Mouse (Mus musculus) adrenal gland, adult 8-10 months (tissue): Measurements from ENCODE around the gene Rab11fip4. TPM values are rescaled to one million over a fixed set of nuclear protein-coding genes. Genes with fewer than 3 reads are reported as not detected.
"Not testable (repeated sequence)": the region's sequence is repeated elsewhere in the genome, so short reads cannot be mapped to it uniquely, and the experiment has no call there.

Experiments
- DNase-seq: peaks from one replicate; pipeline ENCODE4 v3.0.0; 2022
- total RNA-seq, 4 experiments: library from RNA; stranded (reverse); gene quantifications; 2 replicates each; pipeline ENCODE4 v1.2.4; 2022

Gene Rab11fip4
- total RNA-seq, 4 experiments from 2014 or later = 4.7 to 20.6 (median 10.4) TPM

- DNase-seq = no peak
Observed at GRCm38 (mm10) chr11:79678363-79679153, 87.5 kb downstream of the Rab11fip4 start.

DNA sequence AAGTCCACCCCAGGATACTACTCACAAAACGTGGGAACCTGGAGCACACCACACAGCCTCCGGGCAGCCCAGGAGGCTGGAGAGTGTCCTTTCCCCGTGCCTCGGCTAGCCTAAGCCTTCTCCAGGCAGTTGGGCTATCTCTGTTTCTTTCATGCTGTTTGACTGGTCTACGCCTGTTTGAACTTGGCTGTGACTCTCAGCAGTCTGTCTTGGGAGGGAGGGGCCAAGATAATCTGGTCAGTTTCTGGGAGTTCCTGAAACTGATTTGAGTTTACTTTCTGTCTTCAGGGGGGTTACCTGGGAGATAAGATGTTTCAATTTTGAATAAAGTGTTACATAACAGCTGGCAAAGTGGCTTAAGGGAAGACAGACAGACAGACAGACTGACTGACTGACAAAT is 88.9 kb downstream of the Rab11fip4 start:
- no peak for DNase-seq

DNA sequence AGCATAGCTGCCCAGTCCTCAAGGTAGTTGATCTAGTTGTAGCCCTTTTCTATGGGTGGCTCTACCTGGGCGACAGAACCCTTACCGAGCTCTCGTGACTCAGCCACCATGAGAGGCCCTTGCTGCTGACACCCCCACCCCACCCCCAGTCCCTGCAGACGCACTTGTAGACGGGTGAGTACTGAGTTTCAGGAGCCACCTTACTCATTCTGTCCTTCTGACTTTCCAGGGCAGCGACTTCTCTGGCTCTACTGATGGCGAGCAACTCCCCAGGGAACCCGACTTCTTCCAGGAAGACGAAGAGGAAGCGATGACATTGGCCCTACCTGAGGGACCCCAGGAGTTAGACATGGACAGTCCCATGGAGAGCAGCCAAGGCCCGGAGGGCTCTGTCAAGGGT is 89.5 kb downstream of the Rab11fip4 start:
- DNase-seq = no peak

DNA sequence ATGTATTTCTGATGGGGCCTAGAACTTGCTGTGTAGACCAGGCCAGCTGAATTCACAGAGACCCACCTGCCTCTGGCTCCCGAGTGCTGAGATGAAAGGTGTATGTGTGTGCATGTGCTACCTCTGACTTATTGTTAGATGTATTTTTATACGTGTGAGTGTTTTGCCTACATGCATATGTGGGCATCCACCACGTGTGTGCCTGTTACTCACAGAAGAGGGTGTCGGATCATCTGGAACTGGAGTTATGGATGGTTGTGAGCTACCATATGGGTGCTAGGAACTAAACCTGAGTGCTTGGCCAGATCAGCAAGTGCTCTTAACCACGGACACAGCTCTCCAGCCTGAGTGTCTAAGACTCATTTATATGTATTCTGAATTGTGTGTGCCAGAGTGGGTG is 90.2 kb downstream of the Rab11fip4 start:
- no peak for DNase-seq

- DNase-seq = no peak
Observed at GRCm38 (mm10) chr11:79681798-79682197, 90.8 kb downstream of the Rab11fip4 start.

- no peak for DNase-seq
Observed at GRCm38 (mm10) chr11:79685109-79685508, 94.1 kb downstream of the Rab11fip4 start.

DNA sequence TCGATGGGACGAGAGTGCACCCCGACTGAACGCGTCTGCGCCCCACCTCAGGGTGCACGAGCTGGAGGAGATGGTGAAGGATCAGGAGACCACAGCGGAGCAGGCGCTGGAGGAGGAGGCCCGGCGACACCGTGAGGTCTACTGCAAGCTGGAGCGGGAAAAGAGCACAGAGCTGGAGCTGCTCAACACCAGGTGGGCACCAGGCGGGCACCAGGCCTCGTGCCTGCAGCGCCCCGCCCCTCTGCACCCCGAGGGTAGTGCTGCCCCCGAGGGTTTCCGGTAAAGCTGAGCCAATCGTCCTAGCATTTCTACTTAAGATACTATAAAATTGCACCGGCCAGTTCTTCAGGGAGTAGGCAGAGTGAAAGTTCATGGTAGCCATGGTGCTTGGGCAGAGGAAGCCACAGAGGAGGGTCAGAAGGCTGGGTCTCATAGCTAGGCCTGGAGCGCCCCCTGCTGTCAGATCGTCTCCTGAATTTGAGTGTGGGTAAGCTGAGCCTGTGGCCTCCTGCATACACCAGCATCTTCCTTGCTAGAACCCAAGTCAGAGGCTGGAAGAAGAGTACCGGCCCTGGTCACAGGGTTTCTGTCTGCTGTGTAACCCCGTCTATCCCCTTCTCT is 95.6 kb downstream of the Rab11fip4 start:
- DNase-seq = peak; percentile 74

GRCm38 (mm10) chr11:79689916-79690315 is 98.9 kb downstream of the Rab11fip4 start:
- no peak for DNase-seq

GRCm38 (mm10) chr11:79691513-79691912 is 100.5 kb downstream of the Rab11fip4 start:
- DNase-seq = no peak

DNA sequence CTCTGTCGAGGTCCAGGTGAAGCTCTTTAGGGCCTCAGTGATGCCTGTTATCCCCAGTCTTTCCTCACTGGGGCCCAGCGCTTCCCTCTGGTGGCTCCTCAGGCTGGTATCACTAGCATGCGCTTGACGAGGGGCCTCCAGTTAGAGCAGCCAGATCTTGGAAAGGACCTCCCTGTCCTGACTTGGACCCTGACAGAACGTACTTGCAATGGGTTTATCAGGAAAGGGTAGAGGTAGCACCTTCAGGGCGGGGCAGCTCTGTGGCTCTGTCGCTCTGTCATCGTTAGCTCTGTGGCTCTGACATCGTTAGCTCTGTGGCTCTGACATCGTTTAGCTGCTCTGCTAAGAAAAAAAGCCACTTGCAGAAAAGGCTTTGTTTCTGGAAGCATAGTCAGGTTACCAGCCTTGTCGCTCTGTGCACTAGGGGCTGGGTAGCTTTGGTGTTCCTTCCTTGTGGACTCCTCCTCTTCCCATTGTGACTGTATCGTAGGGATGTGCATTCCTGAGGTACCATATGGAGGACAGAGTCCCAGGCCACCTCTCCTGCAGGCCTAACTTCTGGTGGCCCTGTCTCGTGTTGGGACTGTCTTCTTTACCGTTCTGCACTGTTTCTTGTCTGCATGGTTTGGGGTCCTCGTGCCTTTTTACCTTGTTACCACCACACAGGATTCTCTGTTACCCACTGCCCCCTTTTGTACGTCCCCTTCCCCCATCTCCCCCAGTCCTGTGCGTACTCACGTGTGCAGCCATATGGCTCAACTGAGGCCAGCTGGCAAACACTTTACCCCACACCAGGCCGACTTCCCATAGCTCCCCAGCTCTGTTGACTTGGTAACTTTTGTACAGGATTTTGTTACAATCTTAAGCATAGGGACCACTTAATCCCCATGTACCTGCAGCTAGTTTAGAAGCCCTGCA is 105.6 kb downstream of the Rab11fip4 start:
- no peak for DNase-seq

GRCm38 (mm10) chr11:79698071-79698470 is 107.1 kb downstream of the Rab11fip4 start:
- DNase-seq = no peak

GRCm38 (mm10) chr11:79698542-79698941 is 107.5 kb downstream of the Rab11fip4 start:
- not testable (repeated sequence) for DNase-seq

- DNase-seq = no peak
Observed at GRCm38 (mm10) chr11:79701466-79701865, 110.5 kb downstream of the Rab11fip4 start.

- no peak for DNase-seq
Observed at GRCm38 (mm10) chr11:79702092-79702491, 111.1 kb downstream of the Rab11fip4 start.

DNA sequence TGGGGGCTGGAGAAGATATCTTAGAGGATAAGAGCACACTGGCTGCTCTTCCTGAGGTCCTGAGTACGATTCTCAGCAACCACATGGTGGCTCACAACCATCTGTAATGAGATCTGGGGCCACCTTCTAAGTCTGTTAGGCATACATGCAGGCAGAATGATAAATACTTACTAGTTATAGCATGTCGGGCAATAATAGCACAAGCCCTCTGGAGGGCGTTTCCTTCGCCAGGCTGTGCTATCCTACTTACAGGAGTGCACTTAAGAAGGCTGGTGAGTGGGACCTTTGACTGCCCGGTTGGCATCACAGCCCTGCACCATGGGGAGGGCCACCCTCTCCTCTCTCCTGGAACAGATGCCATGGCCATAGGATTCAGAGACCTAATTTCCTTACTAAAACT is 112.4 kb downstream of the Rab11fip4 start:
- DNase-seq = no peak

DNA sequence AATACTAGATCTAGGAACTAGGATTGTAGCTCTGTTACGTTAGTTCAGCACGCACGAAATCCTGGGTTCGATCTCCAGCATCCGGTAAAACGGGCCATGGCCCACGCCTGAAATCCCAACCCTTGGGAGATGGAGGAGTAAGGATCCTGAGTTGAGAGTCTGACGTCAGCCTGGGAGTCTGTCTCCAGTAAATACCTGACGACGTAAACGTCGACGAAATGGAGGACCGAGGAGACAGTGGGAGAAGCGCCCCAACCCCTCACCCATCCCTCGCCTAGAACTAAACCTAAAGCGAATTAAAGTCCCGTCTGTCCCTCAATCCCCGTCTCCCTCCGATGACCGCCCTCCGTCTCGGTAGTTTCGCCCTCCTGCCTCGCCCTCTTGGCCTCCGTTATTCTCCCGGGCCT is 112.9 kb downstream of the Rab11fip4 start:
- DNase-seq = no peak

- peak; percentile 93 for DNase-seq
Observed at GRCm38 (mm10) chr11:79704318-79705150, 113.5 kb downstream of the Rab11fip4 start.

DNA sequence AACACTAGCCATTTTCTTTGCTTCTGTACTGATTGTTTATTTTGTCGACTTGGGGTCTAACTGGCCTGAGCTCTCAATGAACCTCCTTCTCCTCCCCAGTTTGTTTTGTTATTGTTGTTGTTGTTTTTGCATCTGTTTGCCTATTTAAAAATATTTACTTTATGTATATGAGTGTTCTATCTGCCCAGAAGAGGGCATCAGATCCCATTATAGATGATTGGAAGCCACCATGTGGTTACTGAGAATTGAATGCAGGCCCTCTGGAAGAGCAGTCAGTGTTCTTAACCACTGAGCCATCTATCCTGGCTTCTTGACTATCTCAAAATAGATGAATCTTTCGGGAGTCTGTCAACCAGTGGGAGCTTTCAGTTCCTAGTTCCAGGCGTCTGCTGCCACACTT is 116.1 kb downstream of the Rab11fip4 start:
- DNase-seq = no peak

- peak; percentile 83 for DNase-seq
Observed at GRCm38 (mm10) chr11:79710868-79711765, 120.1 kb downstream of the Rab11fip4 start.

GRCm38 (mm10) chr11:79711766-79712369 is 120.9 kb downstream of the Rab11fip4 start:
- DNase-seq = no peak
